8 mouse cellular contexts compared by ENCODE assay signal in genomic region chr6:100645469-100646201, GRCm38 (mm10). TPM values are rescaled to one million over a fixed set of nuclear protein-coding genes. Genes with fewer than 3 reads are reported as not detected.
A peak's percentile ranks its signal among the peaks of the same experiment; 100 is the strongest.
DNase-seq lines count a peak whose midpoint lies in the region; ATAC-seq lines count a peak whose summit lies in the region.

No protein-coding gene starts in this region.

- 0 out of 2 replicates have a peak, but pooled peaks have one; percentile 22 for ATAC-seq in midbrain, embryonic 11.5 days (ENCODE audit: low FRiP score)

- H3K9ac ChIP-seq in midbrain, embryonic 11.5 days (ENCODE audit: low read length), result no peak overlapping the region

- no peak overlapping the region for H3K4me2 ChIP-seq in midbrain, embryonic 11.5 days

- no peaks in the 10 kb centered on the region for H3K9me3 ChIP-seq in midbrain, embryonic 11.5 days (ENCODE audit: control insufficient read depth, low read length)

- WGBS in midbrain, embryonic 11.5 days, result 83% methylated on average over 11 of the region's 11 CpGs

- DNase-seq in gastrocnemius, adult 18-20 months (ENCODE audit: low spot score), result peak; percentile 46
- no peak for DNase-seq in gastrocnemius, postnatal 36 days
- DNase-seq in cerebellum, postnatal 36 days, result peak; percentile 26 to 49
- peak; percentile 9 to 10 for DNase-seq in gastrocnemius, adult 8-10 months (ENCODE audit: low spot score in 2 of 2)
- peak; percentile 7 for DNase-seq in induced T-regulatory cell, adult 2 months (ENCODE audit: low read depth)
- peak; percentile 18 to 31 for DNase-seq in left cerebral cortex, adult 8-10 months (ENCODE audit: low spot score in 2 of 2)
- peak; percentile 87 for DNase-seq in midbrain, embryonic 11.5 days (ENCODE audit: low spot score, missing footprints)
- peak; percentile 59 for DNase-seq in telencephalon, adult 2 months (ENCODE audit: low read depth, low spot score)

- H3K27me3 ChIP-seq in midbrain, embryonic 11.5 days (ENCODE audit: control insufficient read depth, insufficient read depth, low read length), result no peaks in the 10 kb centered on the region

- no peak overlapping the region for H3K27ac ChIP-seq in midbrain, embryonic 11.5 days (ENCODE audit: low read depth, low read length)

- H3K36me3 ChIP-seq in midbrain, embryonic 11.5 days (ENCODE audit: control insufficient read depth, insufficient read depth, low read length), result no peaks in the 10 kb centered on the region

- intact Hi-C loops in gastrocnemius, postnatal 36 days (cut with DNase I), result loop anchor here (2.0 to 10.0 kb wide), 3 partner anchors 37 to 818 kb away; no protein-coding TSS in a partner anchor

- no peaks in the 10 kb centered on the region for H3K4me1 ChIP-seq in midbrain, embryonic 11.5 days (ENCODE audit: control insufficient read depth, insufficient read depth, low read length)

- no peak overlapping the region for H3K4me3 ChIP-seq in midbrain, embryonic 11.5 days (ENCODE audit: low read depth, low read length)

RNA-seq across cellular contexts. Expression of gene Shq1, which starts 25.3 kb away (rescaled TPM):
- total RNA-seq in gastrocnemius, adult 18-20 months (2021), result 1 to 10 TPM; 1.5 to 2.3 TPM
- total RNA-seq in gastrocnemius, postnatal 36 days (2021), result 1 to 10 TPM; 1.5 to 1.8 TPM
- 1 to 10 TPM; 1.3 to 3.1 (median 1.8) TPM for total RNA-seq in gastrocnemius, adult 8-10 months (2022)
- 1 to 10 TPM; 6.0 to 6.6 (median 6.5) TPM for total RNA-seq in left cerebral cortex, adult 8-10 months (2022)
- 18.0 and 18.9 TPM in 2 replicates for polyA plus RNA-seq in midbrain, embryonic 11.5 days (2014; fragmentation: Nextera tagmentation; extraction: Ambion mirVana)

RNA-seq across cellular contexts. Expression of gene Gxylt2, which starts 58.9 kb away (rescaled TPM):
- under 1 TPM; 0.32 to 0.66 TPM for total RNA-seq in gastrocnemius, adult 18-20 months (2021)
- total RNA-seq in gastrocnemius, postnatal 36 days (2021), result 1 to 10 TPM in 1 of 2 experiments, under 1 TPM in 1; 0.89 to 1.1 TPM
- total RNA-seq in gastrocnemius, adult 8-10 months (2022), result under 1 TPM; 0.31 to 0.83 (median 0.48) TPM
- 1 to 10 TPM in 1 of 4 experiments, under 1 TPM in 3; 0.72 to 1.7 (median 0.86) TPM for total RNA-seq in left cerebral cortex, adult 8-10 months (2022)
- polyA plus RNA-seq in midbrain, embryonic 11.5 days (2014; fragmentation: Nextera tagmentation; extraction: Ambion mirVana), result 3.3 and 3.8 TPM in 2 replicates

Comparison
In these comparisons a context has a peak if more than half of its experiments do, and no peak if none do; other contexts are left out.
1. DNase-seq: peak in gastrocnemius, adult 18-20 months (single experiment), cerebellum, postnatal 36 days (2 of 2), gastrocnemius, adult 8-10 months (2 of 2), induced T-regulatory cell, adult 2 months (single experiment), left cerebral cortex, adult 8-10 months (2 of 2), midbrain, embryonic 11.5 days (single experiment) and telencephalon, adult 2 months (single experiment); none in gastrocnemius, postnatal 36 days (0 of 2).